Mouse (Mus musculus) c-Kit-negative CD71-positive TER-119-positive erythroid progenitor cells, embryonic 14.5 days (primary cell): Measurements from ENCODE around the gene Hdac9.

ENCODE experiments used
- DNase-seq: peaks from one replicate; pipeline ENCODE4 v3.0.0-alpha.2; 2013; ENCODE audit warnings: low read depth, low spot score

Hdac9 gene

GRCm38 (mm10) chr12:34697981-34698380 is 218.9 kb downstream of the Hdac9 start:
- no peak for DNase-seq

DNA sequence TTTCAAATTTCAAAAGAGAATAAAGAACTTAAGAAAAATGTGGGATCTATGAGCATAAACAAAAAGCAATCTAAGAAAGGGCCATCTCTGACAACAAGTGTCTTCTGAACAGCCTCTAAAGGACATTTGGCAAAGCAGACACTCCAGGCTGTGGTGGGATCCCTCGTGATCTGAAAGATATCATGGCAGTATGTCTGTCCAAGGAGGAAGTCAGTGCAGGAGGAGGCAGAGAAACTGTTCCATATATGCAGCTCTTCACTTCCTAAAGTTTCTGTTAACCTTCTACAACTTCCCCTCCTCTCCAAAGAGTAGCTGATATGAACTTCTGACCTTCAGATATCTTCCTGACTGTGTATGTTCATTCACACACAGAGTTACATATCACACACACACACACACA is 220.2 kb downstream of the Hdac9 start:
- no peak for DNase-seq

- DNase-seq, result no peak
These were observed 228.0 kb downstream of the Hdac9 start for GRCm38 (mm10) chr12:34688941-34689340.

DNA sequence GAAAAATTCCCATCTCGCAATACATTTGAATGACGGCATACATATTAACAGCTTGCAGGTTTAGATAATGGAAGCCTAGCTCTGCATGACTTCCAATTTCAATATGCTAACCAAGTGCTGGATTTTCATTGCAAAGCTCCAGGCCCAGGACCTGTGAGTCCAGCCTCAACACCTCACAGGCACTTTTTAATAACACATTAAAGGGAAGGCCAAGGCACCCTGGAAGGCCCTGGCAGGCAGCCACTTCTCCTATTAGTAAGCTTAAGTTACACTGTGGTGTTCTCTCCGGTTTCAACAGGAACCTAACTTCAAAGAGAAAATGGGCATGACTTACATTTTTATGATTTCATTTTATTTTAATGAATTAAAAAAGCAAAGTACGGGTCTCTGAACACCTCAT is 233.5 kb downstream of the Hdac9 start:
- DNase-seq, result no peak

DNA sequence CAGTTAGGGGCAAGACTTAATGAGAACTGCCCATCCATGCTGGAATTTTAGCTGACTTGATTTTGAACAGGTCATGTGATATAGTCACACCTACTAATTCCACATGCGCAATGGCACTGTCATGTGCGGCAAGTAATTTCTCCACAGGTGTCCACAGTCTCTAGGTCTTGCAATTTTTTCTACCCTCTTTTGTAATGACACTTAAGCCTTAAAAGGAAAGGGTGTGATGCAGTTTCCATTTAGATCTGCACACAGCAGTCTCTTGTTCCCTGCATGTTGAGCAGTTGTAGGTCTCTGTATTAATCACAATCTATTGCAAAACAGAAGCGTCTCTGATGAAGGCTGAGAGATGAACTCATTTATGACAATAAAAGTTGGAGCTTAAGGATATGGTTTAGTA is 234.2 kb downstream of the Hdac9 start:
- DNase-seq, result no peak

DNA sequence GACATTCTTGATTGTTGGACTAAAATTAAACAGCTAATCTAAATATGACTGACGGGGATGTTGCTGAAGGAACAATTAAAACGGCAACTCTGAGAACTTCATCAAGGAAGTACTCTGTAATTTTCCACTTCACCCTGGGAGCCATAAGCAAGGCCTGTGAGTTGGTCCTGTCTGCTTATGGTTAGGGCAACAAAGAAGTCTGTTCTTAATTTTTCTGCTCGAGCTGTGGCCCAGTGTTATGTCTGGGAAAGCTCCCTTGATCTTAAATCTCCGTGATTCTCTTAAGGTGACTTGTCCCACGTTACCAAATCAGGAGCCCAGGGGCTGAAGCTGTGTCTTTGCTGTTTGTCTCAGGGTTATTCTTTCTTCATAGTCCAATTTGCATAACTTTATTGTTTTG is 236.3 kb downstream of the Hdac9 start:
- no peak for DNase-seq

DNA sequence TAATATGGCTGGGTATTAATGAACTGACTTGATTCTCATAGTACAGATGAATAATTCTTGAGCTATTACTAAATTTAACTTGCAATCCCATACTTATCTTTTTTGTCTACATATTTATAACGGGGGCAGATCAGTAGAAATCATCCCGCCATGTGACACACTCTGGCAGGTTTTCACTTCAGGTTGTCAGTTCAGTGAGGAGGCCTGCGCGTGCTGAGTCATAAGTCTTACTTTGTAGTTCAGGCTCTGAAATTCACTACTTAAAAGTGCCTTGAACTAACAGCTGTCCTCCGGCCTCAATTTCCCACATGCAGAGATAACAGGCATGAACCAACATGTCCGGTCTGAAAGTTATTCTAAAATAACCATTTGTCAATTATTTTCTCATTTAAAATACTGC is 239.8 kb downstream of the Hdac9 start:
- no peak for DNase-seq

DNA sequence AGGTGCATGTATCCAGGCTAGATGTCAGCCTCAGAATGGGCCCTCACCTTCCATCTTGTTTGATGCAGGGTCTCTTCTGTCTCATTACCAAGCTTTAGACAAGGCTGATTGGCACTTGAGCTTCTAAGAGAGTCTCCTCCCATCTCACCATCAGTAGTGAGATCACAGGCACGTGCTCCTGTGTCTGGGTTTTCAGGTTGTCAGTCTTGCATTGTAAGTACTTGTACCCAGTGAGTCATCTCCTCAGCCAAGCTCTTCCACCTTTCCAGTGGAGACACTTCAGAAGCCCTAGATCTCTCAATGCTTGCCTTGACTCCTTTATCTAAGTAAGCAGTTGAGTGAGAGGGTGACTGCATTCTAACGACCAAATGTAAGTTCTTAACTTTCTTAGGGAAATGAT is 242.7 kb downstream of the Hdac9 start:
- no peak for DNase-seq

DNA sequence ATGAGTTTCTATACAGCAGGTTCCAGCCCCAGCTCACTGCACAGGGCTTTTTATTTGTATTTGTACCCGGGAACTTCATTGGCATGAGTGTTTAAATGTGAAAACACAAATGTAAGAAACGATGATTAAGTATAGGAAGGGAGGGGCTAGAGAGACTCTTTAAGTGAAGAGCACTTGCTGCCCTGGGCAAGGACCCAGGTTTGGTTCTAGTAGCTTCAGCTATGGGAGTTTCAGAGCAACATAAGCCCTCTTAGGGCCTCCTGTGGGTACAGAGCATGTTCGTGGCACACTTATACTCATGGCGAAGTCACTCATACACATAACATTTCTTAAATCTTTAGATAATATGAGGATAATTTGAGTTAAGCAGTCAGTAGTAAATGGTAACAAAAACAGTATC is 243.4 kb downstream of the Hdac9 start:
- DNase-seq, result no peak

GRCm38 (mm10) chr12:34664758-34665157 is 252.1 kb downstream of the Hdac9 start:
- no peak for DNase-seq

DNA sequence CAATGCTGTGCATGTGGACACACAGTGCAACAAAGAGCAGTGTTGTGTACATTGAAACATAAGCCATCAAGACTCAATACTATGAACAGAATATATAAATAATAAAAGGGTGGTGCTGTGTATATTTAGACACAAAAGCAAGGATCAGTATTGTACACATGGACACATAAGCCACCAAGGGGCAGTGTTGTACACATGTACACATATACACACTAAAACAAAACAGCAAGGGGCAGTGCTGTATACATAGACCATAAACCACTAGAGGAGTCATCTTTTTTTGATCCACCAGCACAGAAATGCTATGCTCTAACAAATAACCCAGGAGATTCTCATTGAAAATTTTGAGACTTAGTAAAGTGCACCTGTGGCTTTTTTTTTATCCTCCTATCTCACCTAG is 255.5 kb downstream of the Hdac9 start:
- no peak for DNase-seq

DNA sequence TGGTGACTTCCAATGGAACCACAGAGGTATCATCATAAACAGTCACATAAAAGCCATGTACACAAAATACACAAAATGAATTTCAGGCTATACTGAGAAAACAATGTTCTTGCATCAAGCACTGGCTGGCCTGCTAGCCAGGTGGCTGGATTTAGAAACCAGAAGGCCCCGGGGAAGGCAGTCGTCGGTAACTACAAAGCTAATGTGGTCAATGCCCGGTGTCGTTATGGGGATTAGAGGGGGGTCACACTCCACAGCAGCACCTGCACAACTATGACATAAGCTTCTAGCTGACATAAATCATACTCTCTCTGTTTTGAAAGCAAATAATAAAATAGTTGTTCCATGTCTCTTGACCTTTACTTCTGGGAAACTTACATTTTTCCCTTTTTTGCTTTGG is 256.9 kb downstream of the Hdac9 start:
- no peak for DNase-seq

- no peak for DNase-seq
These were observed 258.3 kb downstream of the Hdac9 start for GRCm38 (mm10) chr12:34658568-34658967.

GRCm38 (mm10) chr12:34658119-34658518 is 258.8 kb downstream of the Hdac9 start:
- DNase-seq, result no peak

DNA sequence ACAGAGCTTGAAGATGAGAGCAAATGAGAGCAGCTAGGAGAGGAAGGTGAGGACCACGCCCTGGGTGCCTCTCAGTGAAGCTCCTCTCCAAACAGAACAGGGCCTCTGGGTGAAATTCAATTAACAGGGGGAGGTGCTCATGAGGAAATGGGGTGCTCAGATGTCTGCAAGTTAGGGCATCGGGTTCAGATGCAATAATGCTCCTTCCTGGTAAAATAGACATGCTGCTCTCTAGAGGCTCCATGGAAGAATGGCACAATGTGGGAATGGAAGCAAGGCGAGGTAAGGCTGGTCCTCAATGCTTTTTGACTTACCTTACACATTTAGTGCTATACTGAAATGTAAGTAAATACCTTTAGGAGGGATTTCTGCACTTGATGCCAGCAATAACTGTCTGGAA is 263.3 kb downstream of the Hdac9 start:
- DNase-seq, result no peak

DNA sequence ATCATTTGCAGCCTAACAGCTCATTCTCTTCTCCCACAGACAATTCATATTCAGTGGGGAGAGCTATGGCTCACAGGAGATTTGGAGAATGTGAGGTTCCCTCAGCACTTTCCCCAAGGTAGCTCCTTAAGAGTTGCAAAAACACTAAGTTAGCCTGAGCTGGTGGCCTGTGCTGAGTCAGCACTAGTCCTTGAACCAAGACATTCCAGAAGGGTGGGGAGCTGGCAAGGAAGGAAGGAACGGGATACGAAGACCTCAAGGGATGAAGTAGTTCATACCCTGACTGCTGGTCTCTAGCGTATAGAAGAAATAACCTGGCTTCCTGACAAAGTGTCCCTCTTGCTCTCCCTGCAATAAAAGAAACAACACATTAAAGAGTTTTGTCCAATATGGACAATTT is 268.1 kb downstream of the Hdac9 start:
- DNase-seq, result no peak

DNA sequence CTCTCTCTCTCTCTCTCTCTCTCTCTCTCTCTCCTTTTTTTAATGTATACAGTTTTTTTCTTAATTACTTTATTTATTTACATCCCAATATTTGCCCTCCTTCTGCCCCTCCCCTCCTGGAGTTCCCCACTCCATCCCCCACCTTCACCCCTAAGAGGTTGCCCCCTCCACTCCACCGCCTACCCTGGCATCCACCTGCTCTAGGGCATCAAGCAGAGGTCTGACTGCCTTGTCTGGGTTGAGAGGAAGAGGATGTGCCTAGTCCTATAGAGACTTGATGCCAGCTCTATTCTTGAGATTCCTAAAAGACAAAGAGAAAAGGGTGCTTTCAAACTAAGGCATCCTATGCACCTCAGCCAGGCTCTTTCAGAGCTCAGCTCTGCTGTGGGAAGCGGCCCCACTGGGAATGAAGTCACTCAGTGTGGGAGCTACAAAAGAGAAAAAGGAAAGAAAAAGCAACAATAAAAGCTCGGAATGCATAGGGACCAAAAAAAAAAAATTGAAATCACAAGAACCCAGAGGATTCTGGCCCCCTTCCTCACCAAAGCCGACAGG is 275.1 kb downstream of the Hdac9 start:
- DNase-seq, result no peak

DNA sequence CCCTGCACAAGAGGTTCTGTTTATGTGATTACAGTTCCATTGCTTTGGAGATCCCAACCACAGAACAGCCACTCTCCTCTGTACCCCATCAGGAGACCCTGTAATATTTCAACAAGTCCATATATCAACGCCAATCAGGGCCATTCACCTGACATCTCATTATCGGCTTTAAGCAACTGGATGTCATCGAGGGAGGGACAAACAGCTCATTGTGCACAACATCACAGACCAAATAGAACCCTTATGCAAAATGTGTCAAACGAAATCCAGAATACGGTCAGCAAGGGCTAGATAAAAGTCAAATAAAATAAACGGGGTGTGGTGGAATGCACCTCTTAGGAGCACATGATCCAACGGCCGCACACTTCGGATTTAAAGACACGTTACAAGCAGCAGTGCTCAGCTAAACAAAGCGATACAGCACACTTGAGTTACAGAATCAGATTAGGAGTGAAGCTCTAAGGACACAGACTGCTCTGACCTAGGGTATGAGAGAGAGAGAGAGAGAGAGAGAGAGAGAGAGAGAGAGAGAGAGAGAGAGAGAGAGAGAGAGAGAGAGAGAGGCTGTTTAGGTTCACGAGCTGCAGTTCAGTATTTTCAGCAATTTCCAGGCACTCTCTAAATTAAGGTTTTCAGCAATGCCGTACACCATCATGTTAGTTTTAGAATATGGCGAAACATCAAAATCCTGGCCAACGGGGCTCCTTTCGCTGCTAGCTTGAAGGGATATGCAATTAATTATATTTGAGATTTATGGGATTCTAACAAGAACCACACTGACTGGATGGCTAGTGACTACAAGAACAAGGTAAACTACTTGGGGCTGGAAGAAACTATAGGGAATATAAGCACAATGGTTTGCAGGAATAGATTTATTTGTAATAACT is 279.4 kb downstream of the Hdac9 start:
- no peak for DNase-seq

GRCm38 (mm10) chr12:34619101-34619500 is 297.8 kb downstream of the Hdac9 start:
- DNase-seq, result no peak

GRCm38 (mm10) chr12:34618321-34618720 is 298.6 kb downstream of the Hdac9 start:
- no peak for DNase-seq

DNA sequence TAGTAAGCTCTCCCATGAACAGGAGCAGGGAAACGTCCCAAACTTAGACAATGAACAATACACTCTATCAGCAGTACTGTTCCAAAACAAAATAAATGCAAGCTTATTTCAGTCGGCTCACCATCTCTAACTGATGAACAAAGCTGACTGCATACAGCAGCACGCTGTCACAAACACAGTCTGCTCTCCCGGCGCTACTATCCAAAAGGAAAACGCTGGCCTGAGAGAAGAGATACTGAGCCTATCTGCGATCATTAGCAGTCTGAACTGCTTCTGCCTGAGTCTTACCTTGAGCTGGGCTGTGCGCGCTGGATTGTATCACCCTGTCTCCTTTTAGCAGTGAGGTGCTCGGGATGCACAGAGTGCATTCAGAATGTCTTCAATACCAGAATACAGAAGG is 299.1 kb downstream of the Hdac9 start:
- DNase-seq, result no peak

DNA sequence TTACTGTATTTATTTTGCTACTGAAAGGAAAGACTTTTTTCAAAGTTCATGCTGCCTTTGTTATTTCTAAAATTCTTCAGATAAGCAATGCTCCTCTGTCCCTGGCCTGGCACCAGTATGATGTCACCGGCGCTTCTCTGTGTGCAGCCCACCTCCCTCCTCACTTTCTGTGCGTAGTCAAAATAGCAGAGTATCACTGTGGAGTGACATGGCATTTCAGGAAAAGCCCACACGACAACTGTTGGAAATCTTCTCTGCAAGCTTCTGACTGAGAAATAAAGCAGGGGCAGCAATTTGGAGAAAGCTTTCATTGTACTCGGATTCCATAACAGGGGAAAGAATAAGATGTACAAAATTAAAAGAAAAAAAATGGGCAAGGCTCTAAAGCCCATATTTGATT is 302.1 kb downstream of the Hdac9 start:
- no peak for DNase-seq

GRCm38 (mm10) chr12:34612511-34612910 is 304.4 kb downstream of the Hdac9 start:
- DNase-seq, result no peak
